Mouse (Mus musculus) effector memory CD4-positive, alpha-beta T cell, adult 7 months (primary cell): Measurements from ENCODE around the gene Gcnt4. TPM values are rescaled to one million over a fixed set of nuclear protein-coding genes. Genes with fewer than 3 reads are reported as not detected.

Experiments used
- polyA plus RNA-seq: library from polyadenylated mRNA; unstranded; fragments of 100-300 nt; shearing (Covaris generic); gene quantifications from one replicate; pipeline ENCODE4 v1.2.1, GENCODE M21; 2017

Gcnt4 gene
- not detected for polyA plus RNA-seq

DNA sequence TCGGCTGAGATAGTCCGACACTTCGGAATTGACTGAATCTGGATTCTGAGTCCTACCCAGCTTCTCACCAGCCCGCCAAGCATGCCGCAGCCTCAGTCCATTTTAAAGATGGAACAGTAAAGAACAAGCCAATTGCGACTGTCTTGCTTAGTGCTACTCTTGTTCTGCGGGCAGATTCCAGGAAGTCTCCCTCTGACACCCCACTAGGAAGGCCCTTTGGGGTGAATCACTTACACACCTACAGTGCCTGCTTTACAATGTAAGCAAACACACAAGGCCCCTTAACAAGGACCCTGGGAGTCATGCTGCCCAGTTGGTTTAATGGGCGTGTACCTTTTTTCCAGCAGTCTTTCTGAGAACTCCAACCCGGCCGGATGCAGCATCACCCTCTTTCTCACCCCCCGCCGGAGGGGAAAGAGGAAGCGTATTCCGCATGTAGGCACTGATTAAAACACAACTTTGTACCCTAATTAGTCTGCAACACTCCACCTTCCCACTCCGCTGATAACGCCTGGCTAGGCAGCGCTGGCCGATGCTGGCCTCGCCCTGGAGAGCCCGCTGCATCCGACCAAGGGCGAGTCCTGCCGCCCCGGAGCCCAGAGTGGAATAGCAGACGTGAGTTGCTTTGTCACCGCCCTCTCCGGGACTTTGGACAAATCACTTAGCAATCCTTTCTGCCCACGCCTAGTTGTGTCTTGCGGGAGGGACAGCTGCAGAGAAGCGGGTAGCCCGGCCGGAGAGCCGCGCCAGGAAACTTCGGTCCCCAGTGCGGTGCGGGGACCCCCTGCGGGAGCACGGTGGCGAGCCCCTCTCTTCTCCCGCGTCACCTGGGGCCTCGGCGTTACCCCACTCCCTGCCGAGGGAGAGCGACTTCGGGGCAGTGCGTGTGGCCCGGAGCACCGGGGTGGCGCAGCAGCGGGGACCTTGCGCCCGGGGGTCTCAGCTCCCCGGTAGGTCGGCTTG is at the start of gene Gcnt4:
Gene Gcnt4, plus strand, starts transcription at position 691 of the 963 bp plus-strand sequence.

Other genes with a start within 250 kb of the Gcnt4 start
- not detected for gene Ankrd31, start 176.4 kb upstream of the Gcnt4 start, polyA plus RNA-seq
- gene 1700029F12Rik, start 109.7 kb downstream of the Gcnt4 start, polyA plus RNA-seq, result 0.46 TPM
- 0.12 TPM for gene Fam169a, start 142.6 kb downstream of the Gcnt4 start, polyA plus RNA-seq
- 1.8 TPM for gene Gm6169, start 174.5 kb downstream of the Gcnt4 start, polyA plus RNA-seq
- 30.3 TPM for gene Gfm2, start 213.2 kb downstream of the Gcnt4 start, polyA plus RNA-seq
- gene Nsa2, start 213.2 kb downstream of the Gcnt4 start, polyA plus RNA-seq, result 71.9 TPM